Mouse (Mus musculus): ENCODE results near the gene Zswim5.

- TF ChIP-seq CTCF (IDR thresholded peaks at IDR 0.05; ENCODE audit: low read depth) (no peak), EP300 (optimal IDR thresholded peaks at IDR 0.05) (no peak)
Observed at GRCm38 (mm10) chr4:116987122-116987456, 109.9 kb downstream of the Zswim5 start.

Data from stomach, postnatal 0 days (tissue).